Mouse (Mus musculus) heart, adult 9 months (tissue): Measurements from ENCODE around the gene Asap2.

ENCODE experiments used
- DNase-seq, 2 experiments: peaks; one replicate each; pipeline ENCODE4 v3.0.0; 2022; ENCODE audit warnings: low spot score in 2 of 2

Gene Asap2

GRCm38 (mm10) chr12:21133031-21133430, 142.8 kb downstream of the Asap2 start:
- no peak for DNase-seq

- DNase-seq, result no peak
Observed at GRCm38 (mm10) chr12:21133972-21134859, 144.0 kb downstream of the Asap2 start.

GRCm38 (mm10) chr12:21135651-21136461, 145.6 kb downstream of the Asap2 start:
- peak; percentile 52 to 65 for DNase-seq

GRCm38 (mm10) chr12:21136462-21136751, 146.1 kb downstream of the Asap2 start:
- peak in 1 of 2 experiments; percentile 46 for DNase-seq

- no peak for DNase-seq
Observed at GRCm38 (mm10) chr12:21139560-21139959, 149.3 kb downstream of the Asap2 start.

GRCm38 (mm10) chr12:21140153-21140552, 149.9 kb downstream of the Asap2 start:
- DNase-seq, result no peak

GRCm38 (mm10) chr12:21140741-21141308, 150.6 kb downstream of the Asap2 start:
- no peak for DNase-seq

- no peak for DNase-seq
Observed at GRCm38 (mm10) chr12:21141691-21142300, 151.5 kb downstream of the Asap2 start.

GRCm38 (mm10) chr12:21142489-21143254, 152.4 kb downstream of the Asap2 start:
- no peak for DNase-seq

- DNase-seq, result no peak
Observed at GRCm38 (mm10) chr12:21144602-21145001, 154.3 kb downstream of the Asap2 start.

- DNase-seq, result no peak
Observed at GRCm38 (mm10) chr12:21145050-21145449, 154.8 kb downstream of the Asap2 start.

GRCm38 (mm10) chr12:21146826-21147225, 156.6 kb downstream of the Asap2 start:
- peak in 1 of 2 experiments; percentile 67 for DNase-seq

- no peak for DNase-seq
Observed at GRCm38 (mm10) chr12:21153279-21153707, 163.0 kb downstream of the Asap2 start.

GRCm38 (mm10) chr12:21155062-21155461, 164.8 kb downstream of the Asap2 start:
- peak; percentile 64 to 81 for DNase-seq

- DNase-seq, result no peak
Observed at GRCm38 (mm10) chr12:21159304-21159703, 169.0 kb downstream of the Asap2 start.

- DNase-seq, result peak in 1 of 2 experiments; percentile 52
Observed at GRCm38 (mm10) chr12:21160327-21160828, 170.1 kb downstream of the Asap2 start.

- DNase-seq, result no peak
Observed at GRCm38 (mm10) chr12:21161841-21162240, 171.6 kb downstream of the Asap2 start.

- no peak for DNase-seq
Observed at GRCm38 (mm10) chr12:21163706-21164105, 173.4 kb downstream of the Asap2 start.

- no peak for DNase-seq
Observed at GRCm38 (mm10) chr12:21164251-21164650, 174.0 kb downstream of the Asap2 start.

GRCm38 (mm10) chr12:21165157-21165556, 174.9 kb downstream of the Asap2 start:
- no peak for DNase-seq

GRCm38 (mm10) chr12:21165891-21166342, 175.7 kb downstream of the Asap2 start:
- DNase-seq, result peak in 1 of 2 experiments; percentile 47
